Mouse (Mus musculus): ENCODE data around the gene Vmn2r73. TPM values are rescaled to one million over a fixed set of nuclear protein-coding genes. Genes with fewer than 3 reads are reported as not detected.
"Not testable (repeated sequence)": the region's sequence is repeated elsewhere in the genome, so short reads cannot be mapped to it uniquely, and the experiment has no call there.

Vmn2r73 gene
- total RNA-seq (2021) = not detected
- long read RNA-seq, experiment 1 = 0 reads
- long read RNA-seq, experiment 2 = 0 reads

GRCm38 (mm10) chr7:85876166-85876565 lies at the start of gene Vmn2r73:
TSS of gene Vmn2r73 (minus strand) at chr7:85876266.
- Histone ChIP-seq H3K27ac (no peak within 1 kb of the TSS), H3K4me3 (no peak within 1 kb of the TSS)
- intact Hi-C loops (cut with DNase I) = no loop called here
- no peak for TF ChIP-seq CTCF (IDR thresholded peaks at IDR 0.05)
- no peak for DNase-seq

GRCm38 (mm10) chr7:85840090-85840948 lies 35.7 kb downstream of the Vmn2r73 start:
- DNase-seq = no peak
- no peak overlapping the region for H3K27ac ChIP-seq
- intact Hi-C loops (cut with DNase I) = no loop called here
- no peak for TF ChIP-seq CTCF (IDR thresholded peaks at IDR 0.05)
- H3K4me3 ChIP-seq = no peak overlapping the region

DNA sequence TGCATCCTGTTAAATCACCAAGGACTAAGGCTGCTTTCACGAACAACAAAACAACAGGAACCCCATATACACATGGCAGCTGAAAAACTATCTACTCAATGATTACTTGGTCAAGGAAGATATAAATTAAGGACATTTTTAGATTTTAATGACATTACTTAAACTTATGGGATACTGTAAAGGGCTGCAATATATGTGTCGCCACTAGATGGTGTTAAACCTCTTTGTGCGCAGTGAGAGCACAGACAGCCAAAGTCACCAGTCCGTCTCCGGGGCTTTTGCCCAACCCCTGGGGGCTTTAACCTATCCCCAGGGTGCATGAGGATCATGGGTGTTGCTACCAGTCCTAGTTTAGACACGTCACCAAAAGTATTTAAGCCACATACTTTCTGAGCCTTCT lies 58.0 kb downstream of the Vmn2r73 start:
- DNase-seq; intact Hi-C loops (cut with DNase I); H3K4me3 ChIP-seq; H3K27ac ChIP-seq: not testable (repeated sequence)

Other genes starting within 250 kb of the Vmn2r73 start
- gene Vmn2r72, start 121.2 kb downstream of the Vmn2r73 start, total RNA-seq (2021) = not detected
- not detected for gene Vmn2r74, start 85.4 kb upstream of the Vmn2r73 start, total RNA-seq (2021)